Mouse (Mus musculus): ENCODE results near the gene Ttc34. TPM values are rescaled to one million over a fixed set of nuclear protein-coding genes. Genes with fewer than 3 reads are reported as not detected.

The Ttc34 gene
- polyA plus RNA-seq (2015; fragmentation: Nextera tagmentation; extraction: Ambion mirVana): 0.74 and 0.75 TPM in 2 replicates

DNA sequence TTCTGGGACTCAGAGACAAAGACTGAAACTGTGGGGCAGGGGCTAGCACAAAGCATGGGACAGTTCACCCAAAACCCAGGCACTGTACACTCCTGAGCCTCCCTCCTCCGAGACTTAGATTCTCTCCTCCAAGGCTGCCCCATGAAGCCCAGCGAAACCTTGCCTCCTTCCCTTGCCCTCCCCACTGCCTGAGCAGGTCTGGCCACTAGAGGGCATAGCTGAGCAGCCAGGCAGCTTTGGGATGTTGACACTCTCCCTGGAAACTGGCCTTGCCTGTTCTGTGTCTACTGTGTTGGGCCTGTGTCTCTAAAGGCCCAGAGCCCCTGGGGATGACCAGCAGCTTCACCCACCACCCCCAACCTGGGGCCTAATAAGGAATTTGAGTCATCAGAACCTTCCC is at the start of gene Ttc34:
Ttc34 (plus strand) TSS at position 290 of the 400 bp plus-strand sequence.
- H3K4me3 ChIP-seq (replicated peaks): no peak within 1 kb of the TSS
- H3K9me3 ChIP-seq (replicated peaks): no peaks in the 10 kb centered on the region
- H3K9ac ChIP-seq: no peak within 1 kb of the TSS
- H3K27me3 ChIP-seq: peaks cover 4% of the 10 kb centered on the region; the same call in 1 of the 2 replicates
- H3K4me2 ChIP-seq (replicated peaks): no peak within 1 kb of the TSS
- 54% methylated on average over 2 of the region's 2 CpGs for WGBS
- no peaks in the 10 kb centered on the region for H3K36me3 ChIP-seq
- no peaks in the 10 kb centered on the region for H3K4me1 ChIP-seq
- 0 out of 2 replicates have a peak, but pooled peaks have one; percentile 17 for ATAC-seq (ENCODE audit: insufficient number of reproducible peaks, low FRiP score, low TSS enrichment, low read depth)
- H3K27ac ChIP-seq (replicated peaks): no peak within 1 kb of the TSS

DNA sequence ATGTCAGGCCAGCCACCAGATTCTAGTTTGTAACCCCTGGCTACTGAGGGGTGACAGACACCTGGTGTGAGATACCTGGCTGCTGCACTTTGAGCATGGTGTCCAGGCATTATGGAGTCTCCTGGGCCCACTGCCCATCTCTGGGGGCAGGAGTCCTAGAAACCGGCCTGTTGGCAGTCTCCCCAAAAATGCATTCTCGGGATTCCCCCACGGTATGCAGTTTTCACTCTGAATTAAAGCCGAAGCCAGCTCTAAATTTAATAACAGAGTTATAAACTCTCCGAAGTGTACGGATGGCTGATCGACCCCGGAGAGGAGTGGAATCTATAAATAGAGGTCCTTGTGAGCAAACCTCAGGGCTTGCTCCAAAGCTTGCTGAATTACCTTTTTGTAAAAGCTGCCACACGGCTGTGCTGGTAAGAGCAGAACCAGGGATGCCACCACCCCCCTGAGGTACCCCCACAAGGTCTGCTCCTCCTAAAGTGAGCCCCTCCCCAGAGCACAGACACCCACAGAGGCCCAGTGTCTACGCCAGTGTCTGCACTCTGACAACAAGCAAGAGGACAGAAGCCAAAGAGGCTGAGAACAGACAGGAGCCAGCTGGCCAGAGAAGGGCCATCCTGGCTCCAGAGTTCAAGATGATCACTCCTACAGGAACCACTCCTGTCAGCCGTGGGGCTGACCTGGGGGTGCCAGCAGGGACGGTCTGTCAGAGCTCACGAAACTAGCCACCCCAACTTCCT is 49.1 kb upstream of the Ttc34 start:
- Histone ChIP-seq H3K4me2 (replicated peaks) (no peak overlapping the region), H3K4me3 (replicated peaks) (no peak overlapping the region), H3K36me3 (no peaks in the 10 kb centered on the region), H3K9me3 (replicated peaks) (no peaks in the 10 kb centered on the region), H3K4me1 (peaks cover 25% of the 10 kb centered on the region), H3K27ac (replicated peaks) (peak overlapping the region; percentile 60; the same call in 1 of the 2 replicates), H3K9ac (no peak overlapping the region), H3K27me3 (peaks cover 22% of the 10 kb centered on the region)
- WGBS: 35% methylated on average over 13 of the region's 13 CpGs
- ATAC-seq (ENCODE audit: insufficient number of reproducible peaks, low FRiP score, low TSS enrichment, low read depth): peak; percentile 12; the same call in 1 of the 2 replicates

DNA sequence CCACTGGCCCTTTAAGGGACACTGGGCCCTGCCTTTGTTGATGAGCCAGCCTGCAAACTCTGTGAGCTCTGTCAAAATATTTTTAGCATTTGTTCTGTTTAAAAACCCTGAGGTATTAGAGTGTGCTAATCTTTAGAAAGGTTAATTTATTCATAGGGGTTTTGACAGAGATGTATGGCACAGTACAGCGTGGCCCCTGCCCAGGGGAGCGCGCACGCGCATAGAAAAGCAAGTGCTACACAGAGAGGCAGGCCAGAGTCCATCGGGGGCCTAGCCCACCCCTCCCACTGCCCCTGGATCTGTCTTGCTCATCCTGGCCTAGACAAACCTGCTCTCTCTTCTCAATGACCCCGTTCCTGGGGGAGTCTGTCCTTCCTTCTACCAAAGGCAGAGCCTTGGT is 45.4 kb upstream of the Ttc34 start:
- WGBS: 67% methylated on average over 7 of the region's 7 CpGs
- no peak overlapping the region for H3K9ac ChIP-seq

DNA sequence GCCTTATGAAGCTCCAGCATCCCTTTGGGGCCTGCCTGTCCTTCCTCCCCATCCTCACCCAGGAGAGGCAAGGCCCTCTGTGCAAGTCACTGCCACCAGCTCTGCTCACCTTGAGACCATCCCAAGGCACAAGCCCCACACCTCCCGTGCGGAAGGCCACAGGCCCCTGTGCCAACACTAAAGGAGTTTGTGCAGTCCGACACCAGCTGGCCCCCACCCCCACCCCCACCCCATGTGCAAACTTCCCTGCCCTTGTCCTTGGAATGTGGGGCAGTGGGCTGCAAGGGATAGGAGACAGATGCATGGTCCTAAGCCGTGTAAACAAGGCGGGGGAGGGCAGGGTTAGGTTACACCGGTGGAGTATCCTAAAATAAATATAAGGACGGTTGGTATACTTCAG is 43.8 kb upstream of the Ttc34 start:
- H3K4me3 ChIP-seq (replicated peaks): no peak overlapping the region
- ATAC-seq (ENCODE audit: insufficient number of reproducible peaks, low FRiP score, low TSS enrichment, low read depth): no peak
- WGBS: 55% methylated on average over 7 of the region's 7 CpGs
- no peaks in the 10 kb centered on the region for H3K36me3 ChIP-seq
- peaks cover 9% of the 10 kb centered on the region; the same call in 1 of the 2 replicates for H3K27me3 ChIP-seq
- H3K4me1 ChIP-seq: peaks cover 6% of the 10 kb centered on the region
- H3K27ac ChIP-seq (replicated peaks): no peak overlapping the region
- H3K9ac ChIP-seq: no peak overlapping the region
- no peaks in the 10 kb centered on the region for H3K9me3 ChIP-seq (replicated peaks)
- H3K4me2 ChIP-seq (replicated peaks): no peak overlapping the region

More for the DNA sequence above, 45.4 kb upstream of the Ttc34 start:
- no peak overlapping the region for H3K27ac ChIP-seq (replicated peaks)
- no peak overlapping the region for H3K4me2 ChIP-seq (replicated peaks)
- H3K36me3 ChIP-seq: no peaks in the 10 kb centered on the region
- peaks cover 8% of the 10 kb centered on the region; the same call in 1 of the 2 replicates for H3K27me3 ChIP-seq
- no peaks in the 10 kb centered on the region for H3K9me3 ChIP-seq (replicated peaks)
- ATAC-seq (ENCODE audit: insufficient number of reproducible peaks, low FRiP score, low TSS enrichment, low read depth): no peak
- H3K4me1 ChIP-seq: peaks cover 20% of the 10 kb centered on the region
- no peak overlapping the region for H3K4me3 ChIP-seq (replicated peaks)

DNA sequence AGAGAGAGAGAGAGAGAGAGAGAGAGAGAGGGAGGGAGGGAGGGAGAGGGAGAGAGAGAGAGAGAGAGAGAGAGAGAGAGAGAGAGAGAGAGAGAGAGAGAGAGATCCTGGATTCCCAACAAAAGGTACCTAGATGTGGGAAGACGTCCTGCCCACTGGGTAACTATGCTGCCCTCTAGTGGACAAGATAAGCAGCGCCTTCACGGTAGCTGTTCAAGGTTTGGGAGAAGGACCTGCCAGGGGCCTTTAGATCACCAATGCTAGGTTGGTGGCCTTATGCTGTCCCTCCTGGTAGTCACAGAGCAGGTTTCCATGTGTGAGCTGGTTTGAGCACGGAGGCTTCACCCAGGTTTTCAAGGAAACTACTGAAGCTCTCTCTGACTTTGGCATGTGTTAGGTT is 39.4 kb upstream of the Ttc34 start:
- peaks cover 28% of the 10 kb centered on the region for H3K27me3 ChIP-seq
- no peak overlapping the region for H3K9ac ChIP-seq
- peaks cover 23% of the 10 kb centered on the region for H3K4me1 ChIP-seq
- no peaks in the 10 kb centered on the region for H3K9me3 ChIP-seq (replicated peaks)
- H3K27ac ChIP-seq (replicated peaks): no peak overlapping the region
- H3K4me2 ChIP-seq (replicated peaks): no peak overlapping the region
- H3K36me3 ChIP-seq: no peaks in the 10 kb centered on the region
- no peak for ATAC-seq (ENCODE audit: insufficient number of reproducible peaks, low FRiP score, low TSS enrichment, low read depth)
- 5% methylated on average over 4 of the region's 4 CpGs for WGBS
- H3K4me3 ChIP-seq (replicated peaks): no peak overlapping the region

DNA sequence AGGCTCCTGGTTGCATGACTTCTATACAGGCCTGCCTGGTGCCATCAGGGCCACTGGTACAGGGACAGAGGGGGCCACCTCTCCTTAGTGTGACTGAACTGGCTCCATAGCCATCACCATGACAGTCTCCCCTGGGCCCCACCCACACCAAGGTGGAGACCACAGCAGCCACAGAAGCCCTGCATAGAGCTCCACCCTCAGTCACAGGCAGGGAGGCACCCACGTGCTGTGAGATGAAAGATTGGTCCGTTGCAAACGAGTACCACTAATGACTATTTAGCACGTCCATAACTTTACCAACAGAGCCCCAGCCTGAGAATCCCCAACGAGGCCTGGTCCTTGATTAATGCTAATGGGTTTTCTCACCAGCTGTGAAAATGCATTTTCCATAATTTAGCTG is 36.7 kb upstream of the Ttc34 start:
- H3K4me2 ChIP-seq (replicated peaks): no peak overlapping the region
- no peaks in the 10 kb centered on the region for H3K36me3 ChIP-seq
- peaks cover 25% of the 10 kb centered on the region for H3K4me1 ChIP-seq
- WGBS: 56% methylated on average over 5 of the region's 5 CpGs
- H3K9ac ChIP-seq: no peak overlapping the region
- peaks cover 34% of the 10 kb centered on the region for H3K27me3 ChIP-seq
- no peak overlapping the region for H3K4me3 ChIP-seq (replicated peaks)
- no peak for ATAC-seq (ENCODE audit: insufficient number of reproducible peaks, low FRiP score, low TSS enrichment, low read depth)
- no peak overlapping the region for H3K27ac ChIP-seq (replicated peaks)
- no peaks in the 10 kb centered on the region for H3K9me3 ChIP-seq (replicated peaks)

DNA sequence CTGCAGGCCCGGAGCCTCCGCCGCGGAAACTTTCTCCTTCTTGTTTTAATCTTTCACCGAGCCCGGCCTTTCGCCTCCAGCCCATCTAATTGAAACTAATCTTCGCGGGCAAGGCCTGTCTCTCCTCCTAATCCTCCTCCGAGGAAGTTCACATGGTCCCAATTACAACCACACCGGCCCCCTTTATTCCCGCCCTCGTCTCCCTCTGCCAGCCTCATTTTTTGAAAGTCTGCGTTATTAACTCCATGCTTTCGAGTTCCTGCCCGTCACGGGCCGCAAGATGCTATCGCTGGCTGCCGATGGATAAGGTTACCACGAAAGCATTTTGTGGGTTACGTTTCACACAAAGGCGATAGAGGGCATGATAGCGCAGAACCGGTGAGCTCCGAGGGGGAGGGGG is 35.0 kb upstream of the Ttc34 start:
- peak overlapping the region; percentile 21 for H3K4me3 ChIP-seq (replicated peaks)
- 1% methylated on average over 26 of the region's 26 CpGs for WGBS
- H3K9me3 ChIP-seq (replicated peaks): no peaks in the 10 kb centered on the region
- H3K27ac ChIP-seq (replicated peaks): peak overlapping the region; percentile 55; the same call in 1 of the 2 replicates
- no peaks in the 10 kb centered on the region for H3K36me3 ChIP-seq
- peaks cover 35% of the 10 kb centered on the region for H3K27me3 ChIP-seq
- H3K4me1 ChIP-seq: peaks cover 25% of the 10 kb centered on the region
- peak; percentile 63; the same call in 1 of the 2 replicates for ATAC-seq (ENCODE audit: insufficient number of reproducible peaks, low FRiP score, low TSS enrichment, low read depth)
- no peak overlapping the region for H3K9ac ChIP-seq
- peak overlapping the region; percentile 41 for H3K4me2 ChIP-seq (replicated peaks)

DNA sequence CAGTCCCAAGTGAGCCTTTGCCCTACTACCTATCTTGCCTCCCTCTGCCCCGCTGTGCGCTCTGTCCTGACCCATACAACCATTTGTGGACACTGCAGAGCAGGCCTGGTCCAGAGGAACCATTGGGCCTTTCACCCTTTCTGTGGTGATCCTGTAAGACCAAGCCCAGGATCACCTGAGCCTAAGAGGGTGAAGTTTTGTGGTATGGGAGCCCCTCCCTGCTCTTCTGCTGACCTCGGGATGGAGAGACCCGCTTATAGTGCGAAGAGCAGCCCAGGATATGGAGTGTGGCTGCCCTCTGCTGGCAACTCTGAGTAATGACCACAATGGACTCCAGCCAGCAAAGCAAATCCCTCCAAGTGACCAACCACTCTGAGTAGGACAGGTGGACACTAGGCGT is 11.6 kb upstream of the Ttc34 start:
- Histone ChIP-seq H3K4me1 (peaks cover 13% of the 10 kb centered on the region; the same call in 1 of the 2 replicates), H3K9ac (no peak overlapping the region), H3K4me3 (replicated peaks) (no peak overlapping the region), H3K36me3 (no peaks in the 10 kb centered on the region), H3K27ac (replicated peaks) (no peak overlapping the region), H3K4me2 (replicated peaks) (no peak overlapping the region), H3K9me3 (replicated peaks) (no peaks in the 10 kb centered on the region), H3K27me3 (0 out of 2 replicates have a peak, but pooled peaks cover 2% of the 10 kb centered on the region)
- 33% methylated on average over 6 of the region's 6 CpGs for WGBS
- no peak for ATAC-seq (ENCODE audit: insufficient number of reproducible peaks, low FRiP score, low TSS enrichment, low read depth)

DNA sequence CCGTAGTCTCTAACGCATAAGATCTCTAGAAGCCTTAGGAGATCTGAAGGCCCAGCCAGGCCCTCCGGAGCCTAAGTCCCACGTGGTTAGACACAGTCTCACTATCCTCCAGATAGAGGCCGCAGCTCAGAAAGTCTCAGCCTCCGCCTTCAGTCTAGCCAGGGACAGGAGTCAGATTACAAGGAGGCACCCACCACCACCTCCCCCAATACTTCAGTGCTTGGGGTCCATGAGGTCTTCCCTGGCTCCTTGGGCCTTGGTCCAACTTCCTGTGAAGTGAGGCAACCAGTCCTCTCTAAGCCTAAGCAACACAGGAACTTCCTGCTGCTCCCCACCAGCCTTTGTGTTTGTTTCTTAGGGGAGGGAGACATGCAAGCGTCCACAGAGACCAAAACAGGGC is 11.0 kb upstream of the Ttc34 start:
- ATAC-seq (ENCODE audit: insufficient number of reproducible peaks, low FRiP score, low TSS enrichment, low read depth): no peak
- no peak overlapping the region for H3K4me2 ChIP-seq (replicated peaks)
- no peak overlapping the region for H3K27ac ChIP-seq (replicated peaks)
- H3K36me3 ChIP-seq: no peaks in the 10 kb centered on the region
- WGBS: 46% methylated on average over 7 of the region's 7 CpGs
- H3K4me3 ChIP-seq (replicated peaks): no peak overlapping the region
- no peak overlapping the region for H3K9ac ChIP-seq
- no peaks in the 10 kb centered on the region for H3K9me3 ChIP-seq (replicated peaks)
- peaks cover 13% of the 10 kb centered on the region; the same call in 1 of the 2 replicates for H3K4me1 ChIP-seq
- H3K27me3 ChIP-seq: 0 out of 2 replicates have a peak, but pooled peaks cover 2% of the 10 kb centered on the region

DNA sequence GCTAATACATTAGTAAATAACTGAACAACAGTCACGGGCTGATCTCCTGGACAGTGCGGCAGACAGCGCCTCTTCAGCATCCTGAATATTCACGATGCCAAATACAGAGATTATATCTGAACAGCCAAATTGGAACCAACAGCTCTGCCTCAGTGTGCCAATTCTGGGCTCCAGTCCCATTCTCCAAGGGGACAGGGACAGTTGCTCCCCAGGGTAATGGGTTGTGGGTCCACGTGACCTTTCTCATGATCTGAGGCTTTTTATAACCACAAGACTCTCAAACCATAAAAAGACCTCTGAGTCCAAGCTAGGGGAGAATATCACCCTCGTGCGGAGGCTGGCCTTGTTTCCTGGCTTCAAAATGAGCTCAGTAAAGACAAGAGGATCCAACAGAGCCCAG is 10.1 kb upstream of the Ttc34 start:
- no peak overlapping the region for H3K27ac ChIP-seq (replicated peaks)

DNA sequence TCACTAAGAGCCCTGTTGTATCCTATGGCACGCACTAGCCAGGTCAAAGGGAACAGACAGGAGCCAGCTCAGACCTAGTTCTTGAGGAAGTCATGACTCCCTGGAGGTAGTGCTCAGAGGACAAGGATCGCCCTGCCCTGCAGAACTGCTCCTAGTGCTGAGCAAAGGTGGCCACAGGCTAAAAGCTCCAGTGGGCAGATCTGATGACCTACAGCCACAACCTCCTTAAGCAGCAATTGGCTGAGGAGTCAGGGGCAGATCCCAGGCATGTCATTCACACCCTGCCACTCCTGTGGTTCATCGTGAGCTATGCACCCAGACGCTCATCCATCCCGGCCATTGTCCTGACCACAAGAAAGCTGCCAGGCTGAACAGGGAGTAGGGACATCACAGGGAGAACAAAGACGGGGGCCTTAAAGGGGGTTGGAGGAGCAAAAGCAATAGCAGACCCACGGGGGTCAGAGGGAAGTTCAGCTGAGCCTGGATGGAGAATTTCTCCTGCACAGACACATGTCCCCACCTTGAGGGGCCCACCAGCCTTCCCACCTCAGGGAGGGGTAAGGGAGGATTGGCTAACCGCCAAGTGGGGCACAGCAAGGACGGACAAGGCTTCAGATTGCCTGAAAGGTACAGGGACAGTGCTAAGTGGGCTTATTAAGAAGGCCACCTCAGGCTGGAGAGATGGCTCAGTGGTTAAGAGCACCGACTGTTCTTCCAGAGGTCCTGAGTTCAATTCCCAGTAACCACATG is 9.2 kb upstream of the Ttc34 start:
- Histone ChIP-seq H3K9me3 (replicated peaks) (no peaks in the 10 kb centered on the region), H3K27ac (replicated peaks) (no peak overlapping the region), H3K27me3 (peaks cover 4% of the 10 kb centered on the region; the same call in 1 of the 2 replicates), H3K4me1 (peaks cover 13% of the 10 kb centered on the region; the same call in 1 of the 2 replicates), H3K9ac (no peak overlapping the region), H3K4me3 (replicated peaks) (no peak overlapping the region), H3K36me3 (no peaks in the 10 kb centered on the region), H3K4me2 (replicated peaks) (no peak overlapping the region)
- no peak for ATAC-seq (ENCODE audit: insufficient number of reproducible peaks, low FRiP score, low TSS enrichment, low read depth)
- WGBS: 41% methylated on average over 10 of the region's 10 CpGs

More for the DNA sequence above, 10.1 kb upstream of the Ttc34 start:
- Histone ChIP-seq H3K9ac (no peak overlapping the region), H3K27me3 (0 out of 2 replicates have a peak, but pooled peaks cover 2% of the 10 kb centered on the region), H3K36me3 (no peaks in the 10 kb centered on the region), H3K4me3 (replicated peaks) (no peak overlapping the region), H3K9me3 (replicated peaks) (no peaks in the 10 kb centered on the region), H3K4me1 (peaks cover 13% of the 10 kb centered on the region; the same call in 1 of the 2 replicates), H3K4me2 (replicated peaks) (no peak overlapping the region)
- no peak for ATAC-seq (ENCODE audit: insufficient number of reproducible peaks, low FRiP score, low TSS enrichment, low read depth)
- WGBS: 69% methylated on average over 7 of the region's 7 CpGs
